Mouse (Mus musculus): ENCODE data around the gene Tulp4. TPM values are rescaled to one million over a fixed set of nuclear protein-coding genes. Genes with fewer than 3 reads are reported as not detected.

Gene Tulp4
- total RNA-seq, 4 experiments from 2014 or later: 100 to 109 (median 105) TPM

GRCm38 (mm10) chr17:6123776-6124175, 17.5 kb downstream of the Tulp4 start:
- no peak for DNase-seq (ENCODE audit: low spot score)

- no peak for DNase-seq (ENCODE audit: low spot score)
These were observed 19.2 kb downstream of the Tulp4 start for GRCm38 (mm10) chr17:6125441-6125840.

DNA sequence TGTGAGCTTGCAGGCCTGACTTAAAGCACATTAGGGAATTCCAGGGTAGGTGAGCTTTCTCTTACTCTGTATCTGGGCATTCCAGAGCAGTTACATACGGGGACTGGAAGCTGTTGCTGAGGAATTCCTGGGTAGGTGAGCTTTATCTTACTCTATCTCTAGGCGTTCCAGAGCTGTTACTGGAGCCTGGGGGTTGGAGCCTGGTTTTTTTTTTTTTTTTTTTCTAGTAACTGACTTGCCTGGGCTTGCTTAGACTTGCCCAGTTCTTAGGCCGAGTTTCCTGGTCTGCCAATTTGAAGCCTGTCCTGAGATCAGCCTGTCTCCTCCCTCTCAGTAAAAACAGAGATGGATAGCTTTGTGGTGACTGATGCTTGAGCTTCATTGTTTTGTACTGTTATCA, 21.8 kb downstream of the Tulp4 start:
- no peak for DNase-seq (ENCODE audit: low spot score)

DNA sequence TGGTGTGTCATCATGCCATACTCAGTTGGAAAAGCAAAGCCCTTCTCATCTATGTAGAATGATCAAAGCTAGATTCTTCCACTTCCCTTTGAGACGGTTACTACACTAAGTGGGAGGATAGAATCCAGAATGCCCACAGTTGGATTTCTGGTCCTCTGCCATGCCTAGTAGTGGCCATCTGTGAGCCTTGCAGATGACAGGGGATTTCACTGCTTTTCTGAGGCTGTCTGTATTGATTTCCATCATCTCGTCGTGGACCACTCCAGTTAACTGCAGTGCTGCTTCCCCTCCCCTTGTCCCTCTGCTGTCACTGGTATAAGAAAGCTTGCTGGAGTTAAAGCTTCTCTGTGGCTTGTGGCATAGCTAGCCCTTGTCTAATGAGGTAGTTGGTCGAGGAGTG, 23.1 kb downstream of the Tulp4 start:
- DNase-seq (ENCODE audit: low spot score): no peak

- no peak for DNase-seq (ENCODE audit: low spot score)
These were observed 24.8 kb downstream of the Tulp4 start for GRCm38 (mm10) chr17:6131083-6131482.

DNA sequence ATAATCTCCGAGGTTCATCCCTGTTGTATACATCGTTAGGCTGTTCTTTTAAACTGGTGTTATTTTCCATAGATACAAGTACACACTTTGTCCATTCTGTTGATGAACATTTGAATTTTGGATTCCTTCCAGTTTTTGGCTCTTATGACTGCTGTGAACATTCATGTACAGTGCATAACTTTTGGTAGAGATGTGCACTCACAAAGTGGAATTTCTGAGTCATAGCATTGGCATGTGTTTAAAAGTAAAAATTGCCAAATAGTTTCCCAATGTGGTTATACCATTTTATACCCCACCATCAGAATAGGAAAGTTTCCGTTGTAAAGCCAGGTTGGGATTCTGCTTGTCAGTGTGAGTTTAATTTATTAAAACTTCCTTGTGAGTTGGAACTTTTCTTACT, 34.6 kb downstream of the Tulp4 start:
- peak; percentile 34 for DNase-seq (ENCODE audit: low spot score)

DNA sequence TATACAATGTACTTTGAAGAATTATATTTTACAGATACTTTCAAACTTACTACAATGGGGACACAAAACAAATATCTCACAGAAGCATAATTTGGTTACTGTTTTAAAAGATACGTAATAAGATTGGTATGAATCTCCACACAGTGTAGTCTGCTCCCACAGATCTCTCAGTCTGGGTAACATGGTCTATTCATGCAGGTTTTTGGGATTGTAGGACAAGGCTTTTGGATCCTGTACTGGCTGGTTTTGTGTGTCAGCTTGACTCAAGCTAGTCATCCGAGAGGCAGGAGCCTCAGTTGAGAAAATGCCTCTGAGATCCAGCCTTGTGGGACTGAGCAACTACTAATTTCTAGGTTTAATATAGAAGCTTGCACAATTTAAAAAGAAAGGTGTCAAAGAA, 35.1 kb downstream of the Tulp4 start:
- no peak for DNase-seq (ENCODE audit: low spot score)

GRCm38 (mm10) chr17:6145244-6145643, 39.0 kb downstream of the Tulp4 start:
- no peak for DNase-seq (ENCODE audit: low spot score)

DNA sequence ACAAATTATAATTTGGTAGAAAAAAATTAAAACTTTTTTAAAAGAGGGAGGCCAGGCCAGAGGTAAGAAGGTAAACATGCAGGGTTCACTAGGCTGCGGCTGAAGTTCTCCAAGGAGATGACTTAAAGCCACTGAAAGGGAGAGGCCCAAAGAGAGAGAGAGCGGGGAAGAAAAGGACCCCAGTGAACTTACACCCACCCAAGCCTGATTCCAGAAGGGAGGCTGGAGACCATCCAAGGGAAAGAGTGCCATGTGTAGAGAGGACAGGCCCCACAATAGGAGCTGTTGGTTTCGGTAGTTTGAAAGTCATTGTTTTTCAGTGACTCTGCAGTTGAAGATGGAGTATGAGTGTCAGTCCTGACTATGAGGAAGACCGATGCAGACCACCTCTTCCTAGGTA, 46.7 kb downstream of the Tulp4 start:
- no peak for DNase-seq (ENCODE audit: low spot score)

- DNase-seq (ENCODE audit: low spot score): no peak
These were observed 47.3 kb downstream of the Tulp4 start for GRCm38 (mm10) chr17:6153581-6153980.

GRCm38 (mm10) chr17:6154366-6154765, 48.1 kb downstream of the Tulp4 start:
- DNase-seq (ENCODE audit: low spot score): no peak

DNA sequence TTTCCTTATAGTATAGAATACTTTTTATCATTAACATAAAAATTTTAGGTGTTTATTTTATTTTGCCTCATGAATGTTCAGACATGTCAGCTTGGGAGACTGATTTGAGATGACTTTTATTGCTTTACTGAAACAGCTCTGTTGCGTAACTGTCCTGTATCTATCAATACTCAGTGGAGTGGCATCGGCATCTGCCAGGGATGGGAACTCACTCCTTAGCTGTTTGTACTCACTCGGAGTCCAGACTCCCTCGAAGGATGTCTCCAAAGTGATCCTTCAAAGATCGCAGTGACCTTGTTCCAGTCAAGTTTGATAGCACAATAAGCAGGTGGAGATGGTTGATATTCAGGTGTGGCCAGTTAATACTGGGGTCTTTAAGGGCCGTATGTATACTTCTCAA, 54.3 kb downstream of the Tulp4 start:
- no peak for DNase-seq (ENCODE audit: low spot score)

DNA sequence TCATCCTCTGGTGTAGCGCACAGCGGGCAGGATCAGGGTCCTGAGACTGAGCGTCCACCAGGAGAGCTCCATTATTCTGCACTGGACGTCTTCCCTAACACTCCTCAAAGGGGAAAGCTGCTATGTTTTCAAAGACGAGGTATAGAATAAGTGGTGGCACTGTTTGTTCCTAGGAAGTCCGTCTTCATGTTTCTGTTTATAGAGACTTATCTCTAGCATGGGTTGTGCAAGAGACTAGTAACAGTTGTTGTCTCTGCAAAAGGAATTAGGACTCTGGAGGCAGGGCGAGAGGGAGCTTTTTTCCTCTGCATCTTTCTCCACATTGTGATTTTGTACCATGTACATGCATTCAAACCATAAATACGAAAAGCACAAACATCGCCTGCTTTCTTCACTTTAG, 55.7 kb downstream of the Tulp4 start:
- DNase-seq (ENCODE audit: low spot score): no peak

DNA sequence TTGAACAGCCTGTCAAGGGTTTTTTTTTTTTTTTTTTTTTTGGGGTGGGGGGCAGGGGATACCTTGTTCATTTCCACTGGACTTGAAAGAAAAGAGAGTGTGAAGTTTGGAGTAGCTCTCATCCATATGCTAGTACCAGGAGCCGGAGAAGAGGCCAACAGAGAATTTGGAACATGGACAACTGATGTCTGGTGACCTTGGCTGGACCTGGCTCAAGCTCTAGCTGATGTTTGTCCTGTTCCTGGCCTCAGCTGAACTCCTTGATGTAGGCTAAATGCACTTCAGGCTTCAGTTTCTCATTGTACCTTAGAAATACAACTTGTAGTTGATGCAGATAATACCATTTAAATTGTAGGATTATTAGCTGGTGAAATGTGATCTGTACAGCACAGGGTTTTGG, 56.5 kb downstream of the Tulp4 start:
- DNase-seq (ENCODE audit: low spot score): peak; percentile 57

GRCm38 (mm10) chr17:6164911-6165310, 58.7 kb downstream of the Tulp4 start:
- DNase-seq (ENCODE audit: low spot score): no peak

- DNase-seq (ENCODE audit: low spot score): no peak
These were observed 66.2 kb downstream of the Tulp4 start for GRCm38 (mm10) chr17:6172440-6172839.

DNA sequence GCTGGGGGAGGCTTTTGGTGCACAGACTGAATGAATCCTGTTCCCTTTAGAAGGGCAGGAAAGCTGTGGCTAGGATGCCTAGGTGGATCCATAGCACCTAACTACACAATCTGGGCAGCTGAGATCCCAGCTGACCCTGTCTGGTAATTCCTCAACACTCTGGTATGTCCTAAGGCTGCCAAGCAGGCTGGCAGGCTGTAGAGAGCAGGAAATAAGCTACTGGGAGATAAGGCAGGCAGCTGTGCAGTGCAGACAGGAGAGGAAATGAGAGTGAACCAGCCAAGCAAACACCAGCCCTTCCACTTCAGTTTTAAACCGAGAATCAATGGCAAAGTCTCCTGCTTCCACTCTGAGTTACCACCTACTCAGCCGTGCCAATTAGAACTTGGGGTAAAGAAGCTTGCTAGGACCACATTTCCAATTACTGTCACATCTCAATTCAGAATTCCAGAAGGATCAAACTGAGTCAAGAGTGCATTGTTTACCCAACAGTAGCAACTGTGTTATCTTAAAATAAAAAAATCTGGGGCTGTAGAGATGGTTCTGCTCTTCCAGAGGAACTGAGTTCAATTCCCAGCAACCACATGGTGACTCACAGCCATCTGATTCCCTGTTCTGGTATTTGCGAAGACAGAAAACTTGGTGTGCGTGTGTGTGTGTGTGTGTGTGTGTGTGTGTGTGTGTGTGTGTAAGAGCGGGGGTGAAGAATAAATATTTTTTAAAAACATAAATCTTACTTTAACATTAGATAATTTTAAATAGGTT, 66.9 kb downstream of the Tulp4 start:
- peak; percentile 73 for DNase-seq (ENCODE audit: low spot score)

GRCm38 (mm10) chr17:6174574-6174973, 68.3 kb downstream of the Tulp4 start:
- DNase-seq (ENCODE audit: low spot score): no peak

- no peak for DNase-seq (ENCODE audit: low spot score)
These were observed 72.5 kb downstream of the Tulp4 start for GRCm38 (mm10) chr17:6178564-6179267.

DNA sequence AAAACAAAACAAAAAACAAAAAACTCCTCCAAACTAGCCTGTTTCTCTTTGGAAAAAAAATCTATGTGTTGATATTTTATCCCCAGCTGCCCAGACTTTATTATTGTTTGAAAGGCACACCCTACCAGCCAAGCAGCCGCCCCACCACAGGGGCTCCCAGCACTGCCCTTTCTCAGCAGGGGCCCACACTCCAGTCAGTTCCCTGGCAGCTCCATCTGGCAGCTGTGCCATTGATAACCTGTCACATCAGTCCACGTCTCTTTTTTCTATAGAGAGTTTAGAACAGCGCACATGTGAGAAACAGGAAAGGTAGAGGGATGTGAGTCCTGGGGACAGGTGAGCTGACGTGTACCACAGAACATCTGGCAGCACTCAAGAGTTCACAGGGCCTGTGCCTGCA, 73.2 kb downstream of the Tulp4 start:
- DNase-seq (ENCODE audit: low spot score): no peak

DNA sequence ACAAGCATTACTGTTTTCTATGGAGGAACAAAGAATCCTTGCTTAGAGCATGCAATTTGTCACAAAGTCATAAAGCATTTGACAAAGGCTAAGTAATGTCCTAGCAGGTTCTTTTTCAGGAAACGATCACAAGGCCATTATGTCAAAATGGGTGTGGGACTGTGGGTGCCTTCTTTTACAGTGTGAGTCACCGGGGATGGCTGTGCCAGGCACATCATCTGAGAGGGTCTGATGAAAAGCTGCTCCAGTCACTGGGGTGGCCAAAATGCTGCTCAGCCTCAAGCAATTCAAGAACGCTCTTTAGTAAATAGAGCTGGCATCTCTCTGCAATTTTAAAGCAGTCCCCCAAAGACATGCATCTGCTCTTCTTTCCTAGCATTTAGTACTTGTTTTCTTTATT, 74.2 kb downstream of the Tulp4 start:
- no peak for DNase-seq (ENCODE audit: low spot score)

DNA sequence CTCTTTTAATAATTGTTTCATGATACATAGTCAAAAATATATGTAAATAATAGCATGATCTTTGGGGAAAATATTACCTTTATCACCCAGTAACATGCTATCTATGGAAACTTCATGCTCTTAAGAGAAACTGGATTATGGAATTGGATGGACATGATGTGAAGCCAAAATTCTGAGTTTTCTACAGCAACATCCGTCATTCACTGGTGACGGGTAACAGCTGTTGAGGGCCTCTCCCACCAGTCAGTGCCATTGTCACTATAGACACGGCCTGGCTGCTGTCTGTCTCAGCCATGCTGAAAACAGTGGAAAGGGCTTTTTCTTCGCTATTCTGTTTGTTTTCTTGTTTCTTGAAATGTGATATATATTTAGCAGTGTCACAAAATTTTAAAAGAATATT, 76.5 kb downstream of the Tulp4 start:
- no peak for DNase-seq (ENCODE audit: low spot score)

DNA sequence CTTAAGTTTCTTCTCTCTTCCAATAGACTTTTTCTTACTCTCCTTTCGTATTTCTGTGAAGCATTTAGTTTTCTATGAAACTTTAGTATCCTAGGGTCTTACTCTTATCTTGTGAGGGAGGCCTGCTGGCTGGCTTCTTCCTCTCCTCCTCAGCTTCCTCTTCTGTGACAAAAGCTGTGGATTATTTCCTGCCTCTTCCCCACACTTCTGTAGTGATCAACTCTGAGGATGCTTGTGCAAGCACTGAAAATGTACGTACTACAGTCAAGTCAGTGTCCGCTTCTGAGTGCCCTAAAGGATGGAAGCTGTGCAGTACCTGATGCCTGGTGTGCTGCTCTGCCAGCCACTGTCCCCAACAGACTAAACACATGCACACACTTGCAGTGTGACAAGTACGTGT, 80.4 kb downstream of the Tulp4 start:
- no peak for DNase-seq (ENCODE audit: low spot score)
